ENCODE assay signal across 17 mouse cellular contexts in genomic region chr5:45076347-45076890, GRCm38 (mm10).
"Had no signal": no experiment of that assay in that cellular context is flagged by ENCODE, and none has a peak within 500 bp of the region (broad histone marks: within the 10 kb centered on the region; RNA-seq: fewer than 3 reads in every experiment).

No protein-coding gene starts in this region.

- H3K27me3 ChIP-seq: liver, embryonic 15.5 days; lung, embryonic 15.5 days; midbrain, embryonic 13.5 days; midbrain, embryonic 15.5 days; neural tube, embryonic 12.5 days; stomach, embryonic 15.5 days had no signal

- H3K27ac ChIP-seq: liver, embryonic 15.5 days; lung, embryonic 15.5 days; macrophage; midbrain, embryonic 13.5 days; midbrain, embryonic 15.5 days; neural tube, embryonic 12.5 days; stomach, embryonic 15.5 days had no signal

- H3K4me1 ChIP-seq: liver, embryonic 15.5 days; lung, embryonic 15.5 days; midbrain, embryonic 13.5 days; midbrain, embryonic 15.5 days; neural tube, embryonic 12.5 days; stomach, embryonic 15.5 days had no signal

- H3K9me3 ChIP-seq: liver, embryonic 15.5 days; lung, embryonic 15.5 days; midbrain, embryonic 13.5 days; midbrain, embryonic 15.5 days; neural tube, embryonic 12.5 days; stomach, embryonic 15.5 days had no signal

- H3K4me3 ChIP-seq: liver, embryonic 15.5 days; lung, embryonic 15.5 days; midbrain, embryonic 13.5 days; midbrain, embryonic 15.5 days; neural tube, embryonic 12.5 days; stomach, embryonic 15.5 days had no signal

- H3K9ac ChIP-seq: liver, embryonic 15.5 days; liver, postnatal 0 days; lung, embryonic 15.5 days; midbrain, embryonic 13.5 days; midbrain, embryonic 15.5 days; neural tube, embryonic 12.5 days; stomach, embryonic 15.5 days had no signal

- H3K36me3 ChIP-seq: liver, embryonic 15.5 days; lung, embryonic 15.5 days; midbrain, embryonic 13.5 days; midbrain, embryonic 15.5 days; neural tube, embryonic 12.5 days; stomach, embryonic 15.5 days had no signal

- H3K4me2 ChIP-seq: liver, embryonic 15.5 days; lung, embryonic 15.5 days; midbrain, embryonic 11.5 days; midbrain, embryonic 13.5 days; midbrain, embryonic 15.5 days; neural tube, embryonic 12.5 days; stomach, embryonic 15.5 days had no signal

- DNase-seq: liver, postnatal 0 days; lung, adult 2 months; lung, postnatal 14 days; lung, postnatal 36 days; right cerebral cortex, postnatal 14 days; thymus, adult 18-20 months; thymus, postnatal 14 days; thymus, postnatal 4 days had no signal

- ATAC-seq: liver, postnatal 0 days; lung, postnatal 0 days; midbrain, embryonic 13.5 days; midbrain, embryonic 15.5 days had no signal
